Mouse (Mus musculus): ENCODE data around the gene Ogfod2. TPM values are rescaled to one million over a fixed set of nuclear protein-coding genes. Genes with fewer than 3 reads are reported as not detected.

Ogfod2 gene
- polyA plus RNA-seq, 1 experiment: 15.2 TPM

DNA sequence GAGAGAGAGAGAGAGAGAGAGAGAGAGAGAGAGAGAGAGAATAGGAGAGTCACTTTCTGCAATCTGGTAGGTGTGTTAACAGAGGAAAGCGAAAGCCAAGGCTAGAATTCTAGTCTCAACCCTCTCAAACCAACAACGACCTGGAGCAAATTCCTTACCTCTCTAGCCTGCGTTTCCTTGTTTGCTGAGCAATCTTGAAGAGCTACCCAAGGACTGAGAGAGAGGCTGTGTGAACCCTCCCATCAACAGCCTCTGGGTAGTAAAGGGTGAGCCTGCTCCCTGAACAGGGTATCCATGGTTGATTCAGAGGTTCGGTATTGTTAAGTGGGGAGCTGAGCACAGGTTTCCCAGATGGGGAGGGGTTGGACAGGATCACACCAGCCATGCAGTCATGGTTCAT is 40.6 kb downstream of the Ogfod2 start:
- no peak for TF ChIP-seq POLR2A (IDR thresholded peaks at IDR 0.05; ENCODE audit: insufficient read length, low read depth)
- TF ChIP-seq POLR2AphosphoS2 (IDR thresholded peaks at IDR 0.05; ENCODE audit: insufficient read length, low read depth): no peak
- no peak for TF ChIP-seq MYOG (IDR thresholded peaks at IDR 0.05; ENCODE audit: control insufficient read depth in 1 of 3, insufficient read depth in 1 of 3, insufficient read length in 2 of 3, low read depth in 2 of 3)
- no peak for TF ChIP-seq TCF3 (IDR thresholded peaks at IDR 0.05; ENCODE audit: insufficient read length, low read depth)
- no peak for TF ChIP-seq TCF12 (IDR thresholded peaks at IDR 0.05; ENCODE audit: insufficient read depth, poor library complexity, severe bottlenecking)
- TF ChIP-seq SRF (IDR thresholded peaks at IDR 0.05; ENCODE audit: control insufficient read depth, insufficient read length, low read depth): no peak
- no peak for TF ChIP-seq MAX (IDR thresholded peaks at IDR 0.05; ENCODE audit: low read depth)
- TF ChIP-seq USF1 (IDR thresholded peaks at IDR 0.05; ENCODE audit: low read depth): no peak
- no peak for TF ChIP-seq CEBPB (IDR thresholded peaks at IDR 0.05; ENCODE audit: insufficient read depth, poor library complexity, severe bottlenecking)
- TF ChIP-seq REST (IDR thresholded peaks at IDR 0.05; ENCODE audit: insufficient read depth, insufficient read length): no peak
- TF ChIP-seq MYOD1 (IDR thresholded peaks at IDR 0.05; ENCODE audit: control insufficient read depth in 1 of 3, insufficient read length in 2 of 3, low read depth in 2 of 3): no peak
- TF ChIP-seq E2F4 (IDR thresholded peaks at IDR 0.05; ENCODE audit: insufficient read depth): no peak
- Histone ChIP-seq H3K27me3 (ENCODE audit: control insufficient read depth, insufficient read depth, insufficient read length) (no peaks in the 10 kb centered on the region), H3K4me2 (ENCODE audit: low read depth) (no peak overlapping the region), H3ac (ENCODE audit: control insufficient read depth, insufficient read length) (no peak overlapping the region), H3K4me3 (no peak overlapping the region), H3K79me2 (ENCODE audit: control insufficient read depth, insufficient read depth) (no peaks in the 10 kb centered on the region), H3K36me3 (ENCODE audit: control insufficient read depth, insufficient read depth) (no peaks in the 10 kb centered on the region)

DNA sequence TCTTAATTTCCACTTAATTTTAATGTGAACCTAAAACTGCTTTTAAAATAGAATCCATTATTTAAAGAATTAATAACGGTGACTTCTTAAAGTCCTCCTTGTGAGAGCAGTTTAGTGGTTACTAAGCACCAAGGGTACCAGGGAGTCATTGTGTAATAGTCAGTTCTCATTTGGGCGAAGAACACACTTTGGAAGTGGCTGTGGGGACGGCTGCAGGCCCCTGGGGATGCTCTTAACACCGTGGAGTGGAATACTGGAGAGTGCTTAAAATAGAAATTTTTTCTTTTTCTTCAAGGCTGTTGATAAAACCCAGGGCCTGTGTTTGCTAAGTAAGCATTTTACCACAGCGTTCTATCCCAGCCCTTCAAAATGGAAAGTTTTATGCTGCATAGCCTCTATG is 43.8 kb downstream of the Ogfod2 start:
- Histone ChIP-seq H3K79me2 (ENCODE audit: control insufficient read depth, insufficient read depth) (no peaks in the 10 kb centered on the region), H3K36me3 (ENCODE audit: control insufficient read depth, insufficient read depth) (no peaks in the 10 kb centered on the region), H3K4me2 (ENCODE audit: low read depth) (no peak overlapping the region), H3ac (ENCODE audit: control insufficient read depth, insufficient read length) (no peak overlapping the region), H3K27me3 (ENCODE audit: control insufficient read depth, insufficient read depth, insufficient read length) (no peaks in the 10 kb centered on the region), H3K4me3 (no peak overlapping the region)
- TF ChIP-seq MAX (IDR thresholded peaks at IDR 0.05; ENCODE audit: low read depth): no peak
- no peak for TF ChIP-seq SRF (IDR thresholded peaks at IDR 0.05; ENCODE audit: control insufficient read depth, insufficient read length, low read depth)
- TF ChIP-seq USF1 (IDR thresholded peaks at IDR 0.05; ENCODE audit: low read depth): no peak

DNA sequence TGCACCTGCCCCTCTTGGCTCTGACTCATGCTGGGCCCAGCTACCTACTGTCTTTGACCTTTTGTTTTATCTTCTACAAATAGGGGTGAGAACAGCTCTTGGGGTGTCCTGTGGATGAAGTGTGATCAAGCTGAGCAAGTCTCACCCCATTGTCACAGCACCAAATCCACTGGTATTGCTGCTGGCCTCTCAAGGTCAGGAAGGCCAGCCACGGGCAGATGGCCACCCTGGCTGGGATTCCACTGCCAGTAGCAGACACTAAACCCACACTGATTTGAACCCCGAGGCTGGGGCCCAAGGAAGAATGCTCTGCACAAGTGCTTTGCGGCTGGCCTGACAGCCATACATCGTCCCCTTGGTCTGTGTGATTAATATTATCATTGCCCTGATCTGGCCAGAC is 46.2 kb downstream of the Ogfod2 start:
- no peak for TF ChIP-seq SRF (IDR thresholded peaks at IDR 0.05; ENCODE audit: control insufficient read depth, insufficient read length, low read depth)
- no peak for TF ChIP-seq POLR2A (IDR thresholded peaks at IDR 0.05; ENCODE audit: insufficient read length, low read depth)
- TF ChIP-seq E2F4 (IDR thresholded peaks at IDR 0.05; ENCODE audit: insufficient read depth): no peak
- TF ChIP-seq TCF12 (IDR thresholded peaks at IDR 0.05; ENCODE audit: insufficient read depth, poor library complexity, severe bottlenecking): no peak
- no peak for TF ChIP-seq MAX (IDR thresholded peaks at IDR 0.05; ENCODE audit: low read depth)
- TF ChIP-seq MYOD1 (IDR thresholded peaks at IDR 0.05; ENCODE audit: control insufficient read depth in 1 of 3, insufficient read length in 2 of 3, low read depth in 2 of 3): peak in 1 of 3 experiments; percentile 19
- no peak for TF ChIP-seq CEBPB (IDR thresholded peaks at IDR 0.05; ENCODE audit: insufficient read depth, poor library complexity, severe bottlenecking)

DNA sequence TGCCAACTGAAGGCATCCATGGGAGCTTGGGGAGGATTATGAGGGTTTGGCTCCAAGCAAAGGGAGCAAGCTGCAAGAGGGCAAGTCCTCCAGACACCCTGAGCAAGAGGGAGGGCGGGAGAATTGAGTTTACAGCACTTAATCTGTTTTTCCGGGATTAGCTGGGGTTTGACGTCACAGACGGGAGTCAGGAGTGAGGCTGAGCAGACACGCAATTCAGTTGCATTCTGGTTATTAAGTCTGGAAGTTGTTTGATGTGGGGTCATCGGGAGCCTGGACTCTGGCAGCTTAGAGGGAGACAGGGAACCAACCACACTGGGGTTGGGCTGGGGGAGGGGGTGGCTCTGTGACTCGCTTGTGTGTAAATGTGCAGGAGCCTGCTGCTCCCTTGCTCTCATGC is 47.4 kb downstream of the Ogfod2 start:
- H3K79me2 ChIP-seq (ENCODE audit: control insufficient read depth, insufficient read depth): no peaks in the 10 kb centered on the region
- no peaks in the 10 kb centered on the region for H3K27me3 ChIP-seq (ENCODE audit: control insufficient read depth, insufficient read depth, insufficient read length)
- no peaks in the 10 kb centered on the region for H3K36me3 ChIP-seq (ENCODE audit: control insufficient read depth, insufficient read depth)
- no peak overlapping the region for H3K4me2 ChIP-seq (ENCODE audit: low read depth)
- TF ChIP-seq CEBPB (IDR thresholded peaks at IDR 0.05; ENCODE audit: insufficient read depth, poor library complexity, severe bottlenecking) (no peak), TCF12 (IDR thresholded peaks at IDR 0.05; ENCODE audit: insufficient read depth, poor library complexity, severe bottlenecking) (no peak), USF1 (IDR thresholded peaks at IDR 0.05; ENCODE audit: low read depth) (no peak), MAX (IDR thresholded peaks at IDR 0.05; ENCODE audit: low read depth) (no peak), MYOG (IDR thresholded peaks at IDR 0.05; ENCODE audit: control insufficient read depth in 1 of 3, insufficient read depth in 1 of 3, insufficient read length in 2 of 3, low read depth in 2 of 3) (no peak), REST (IDR thresholded peaks at IDR 0.05; ENCODE audit: insufficient read depth, insufficient read length) (no peak), POLR2A (IDR thresholded peaks at IDR 0.05; ENCODE audit: insufficient read length, low read depth) (no peak), E2F4 (IDR thresholded peaks at IDR 0.05; ENCODE audit: insufficient read depth) (no peak), POLR2AphosphoS2 (IDR thresholded peaks at IDR 0.05; ENCODE audit: insufficient read length, low read depth) (no peak), MYOD1 (IDR thresholded peaks at IDR 0.05; ENCODE audit: control insufficient read depth in 1 of 3, insufficient read length in 2 of 3, low read depth in 2 of 3) (no peak), SRF (IDR thresholded peaks at IDR 0.05; ENCODE audit: control insufficient read depth, insufficient read length, low read depth) (no peak), TCF3 (IDR thresholded peaks at IDR 0.05; ENCODE audit: insufficient read length, low read depth) (no peak)
- no peak overlapping the region for H3ac ChIP-seq (ENCODE audit: control insufficient read depth, insufficient read length)
- H3K4me3 ChIP-seq: no peak overlapping the region

More for the DNA sequence above, 46.2 kb downstream of the Ogfod2 start:
- H3K36me3 ChIP-seq (ENCODE audit: control insufficient read depth, insufficient read depth): no peaks in the 10 kb centered on the region
- no peak overlapping the region for H3ac ChIP-seq (ENCODE audit: control insufficient read depth, insufficient read length)
- no peak overlapping the region for H3K4me3 ChIP-seq
- no peak overlapping the region for H3K4me2 ChIP-seq (ENCODE audit: low read depth)
- no peaks in the 10 kb centered on the region for H3K79me2 ChIP-seq (ENCODE audit: control insufficient read depth, insufficient read depth)
- no peaks in the 10 kb centered on the region for H3K27me3 ChIP-seq (ENCODE audit: control insufficient read depth, insufficient read depth, insufficient read length)

DNA sequence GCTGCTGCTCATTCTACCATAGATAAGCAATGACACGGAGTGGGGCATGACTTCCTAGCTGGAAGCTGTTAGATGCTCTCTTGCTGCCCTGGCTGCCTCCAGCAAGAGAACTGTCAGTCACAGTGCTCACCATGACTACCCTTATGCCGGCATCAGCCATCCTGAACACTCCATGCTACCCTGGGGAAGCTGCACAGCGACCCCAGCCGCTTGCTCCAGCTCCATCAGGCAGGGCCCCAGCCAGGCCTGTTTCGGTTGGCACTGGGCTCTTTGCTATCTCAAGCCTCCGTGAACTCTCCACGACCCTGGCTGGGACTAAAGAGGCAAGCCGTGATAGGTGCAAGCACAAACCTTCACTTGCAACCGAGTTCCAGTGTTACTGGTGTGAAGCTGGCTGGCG is 49.7 kb downstream of the Ogfod2 start:
- H3K4me3 ChIP-seq: no peak overlapping the region
- no peak overlapping the region for H3K4me2 ChIP-seq (ENCODE audit: low read depth)
- no peaks in the 10 kb centered on the region for H3K36me3 ChIP-seq (ENCODE audit: control insufficient read depth, insufficient read depth)
- no peak overlapping the region for H3ac ChIP-seq (ENCODE audit: control insufficient read depth, insufficient read length)
- no peaks in the 10 kb centered on the region for H3K79me2 ChIP-seq (ENCODE audit: control insufficient read depth, insufficient read depth)
- no peaks in the 10 kb centered on the region for H3K27me3 ChIP-seq (ENCODE audit: control insufficient read depth, insufficient read depth, insufficient read length)
- TF ChIP-seq TCF3 (IDR thresholded peaks at IDR 0.05; ENCODE audit: insufficient read length, low read depth) (no peak), REST (IDR thresholded peaks at IDR 0.05; ENCODE audit: insufficient read depth, insufficient read length) (no peak), SRF (IDR thresholded peaks at IDR 0.05; ENCODE audit: control insufficient read depth, insufficient read length, low read depth) (no peak), POLR2A (IDR thresholded peaks at IDR 0.05; ENCODE audit: insufficient read length, low read depth) (no peak), MYOD1 (IDR thresholded peaks at IDR 0.05; ENCODE audit: control insufficient read depth in 1 of 3, insufficient read length in 2 of 3, low read depth in 2 of 3) (no peak), MAX (IDR thresholded peaks at IDR 0.05; ENCODE audit: low read depth) (no peak), POLR2AphosphoS2 (IDR thresholded peaks at IDR 0.05; ENCODE audit: insufficient read length, low read depth) (no peak), TCF12 (IDR thresholded peaks at IDR 0.05; ENCODE audit: insufficient read depth, poor library complexity, severe bottlenecking) (no peak), USF1 (IDR thresholded peaks at IDR 0.05; ENCODE audit: low read depth) (no peak), CEBPB (IDR thresholded peaks at IDR 0.05; ENCODE audit: insufficient read depth, poor library complexity, severe bottlenecking) (no peak), E2F4 (IDR thresholded peaks at IDR 0.05; ENCODE audit: insufficient read depth) (no peak), MYOG (IDR thresholded peaks at IDR 0.05; ENCODE audit: control insufficient read depth in 1 of 3, insufficient read depth in 1 of 3, insufficient read length in 2 of 3, low read depth in 2 of 3) (no peak)
